Mouse (Mus musculus) regulatory T cell (primary cell): ENCODE results near the gene Cdc42bpg.

Experiments used
- in situ Hi-C: fragments of 300-600 bp; cut with MboI, MseI; formaldehyde crosslinking; loops from one replicate; pipeline ENCODE4 v1.15.1; 2025; ENCODE audit warnings: high pct_unique_total_duplicates

Gene Cdc42bpg

DNA sequence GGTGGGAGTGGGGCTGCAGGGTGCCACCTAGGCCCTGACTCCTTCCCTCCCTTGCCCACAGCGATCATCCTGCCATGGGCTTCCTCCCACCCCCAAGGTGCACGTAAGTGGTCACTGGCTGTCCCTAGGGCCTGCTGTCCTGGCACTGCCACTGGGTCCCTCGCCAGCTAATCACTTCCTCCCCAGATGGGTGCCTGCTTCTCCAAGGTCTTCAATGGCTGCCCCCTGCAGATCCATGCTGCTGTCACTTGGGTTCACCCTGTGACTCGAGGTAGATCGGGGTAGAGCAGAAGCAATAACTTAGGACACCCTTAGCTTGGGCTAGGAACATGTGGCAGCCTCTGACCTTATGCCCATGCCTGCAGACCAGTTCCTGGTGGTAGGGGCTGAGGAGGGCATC is 39.8 kb downstream of the Cdc42bpg start:
- in situ Hi-C loops, result no loop called here

GRCm38 (mm10) chr19:6346661-6347060 is 40.4 kb downstream of the Cdc42bpg start:
- in situ Hi-C loops, result no loop called here

DNA sequence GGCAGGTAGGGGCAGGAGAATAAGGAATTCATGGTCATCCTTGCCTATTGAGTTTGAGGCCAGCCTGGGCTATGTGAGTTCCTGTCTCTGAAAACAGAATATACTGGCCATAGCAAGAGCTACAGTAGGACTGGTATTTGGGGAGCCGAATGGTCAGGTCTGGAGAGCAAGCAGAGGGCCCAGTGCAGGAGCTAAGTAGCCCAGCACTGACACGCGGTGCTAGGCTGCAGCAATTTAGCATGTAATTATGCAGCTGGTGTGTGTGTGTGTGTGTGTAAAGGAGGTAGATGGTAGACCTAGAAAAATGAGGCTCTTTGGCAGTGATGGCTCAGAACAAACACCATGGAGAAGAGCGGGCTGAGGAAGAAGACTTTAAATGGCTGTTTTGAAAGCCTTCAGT is 41.4 kb downstream of the Cdc42bpg start:
- in situ Hi-C loops, result no loop called here

GRCm38 (mm10) chr19:6348717-6349116 is 42.5 kb downstream of the Cdc42bpg start:
- in situ Hi-C loops, result no loop called here

- in situ Hi-C loops, result no loop called here
These were observed 43.1 kb downstream of the Cdc42bpg start for GRCm38 (mm10) chr19:6349215-6349983.

GRCm38 (mm10) chr19:6351431-6352106 is 45.3 kb downstream of the Cdc42bpg start:
- in situ Hi-C loops, result no loop called here

GRCm38 (mm10) chr19:6352107-6352505 is 45.9 kb downstream of the Cdc42bpg start:
- in situ Hi-C loops, result no loop called here

DNA sequence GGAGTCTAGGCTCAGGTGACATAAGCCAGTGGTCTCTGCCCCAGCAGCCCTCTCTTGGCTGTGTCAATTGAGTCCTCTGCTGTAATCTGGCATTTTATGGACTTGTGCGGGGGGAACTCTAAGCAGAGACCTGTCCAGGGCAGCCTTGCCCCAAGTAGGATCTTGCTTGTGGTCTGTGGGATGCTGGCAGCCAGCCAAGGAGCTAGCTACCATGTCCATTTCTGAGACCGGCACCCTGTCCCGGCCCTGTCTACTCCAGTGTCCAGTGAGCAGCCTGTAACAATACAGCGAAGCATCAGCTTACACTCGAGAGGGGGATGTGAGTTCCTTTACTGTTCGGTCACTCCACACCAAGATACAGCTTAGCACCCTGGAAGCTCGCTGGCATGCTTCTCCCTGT is 47.8 kb downstream of the Cdc42bpg start:
- in situ Hi-C loops, result no loop called here

GRCm38 (mm10) chr19:6361291-6361690 is 55.0 kb downstream of the Cdc42bpg start:
- in situ Hi-C loops, result no loop called here

DNA sequence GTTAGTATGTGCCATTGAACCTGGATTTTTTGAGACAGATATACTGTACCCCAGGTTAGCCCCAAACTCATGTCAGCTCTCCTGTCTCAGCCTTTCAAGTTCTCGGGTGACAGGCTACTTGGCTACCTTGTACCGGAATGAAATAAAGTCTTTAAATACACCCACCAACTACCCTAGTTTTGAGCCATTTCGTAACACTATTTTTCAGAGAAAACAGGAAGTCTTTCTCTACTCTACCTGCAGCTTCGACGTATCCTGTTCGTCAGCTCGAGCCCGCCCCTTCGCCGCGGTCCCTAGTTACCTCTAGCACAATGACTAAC is 56.8 kb downstream of the Cdc42bpg start:
- in situ Hi-C loops, result no loop called here

GRCm38 (mm10) chr19:6363411-6364240 is 57.4 kb downstream of the Cdc42bpg start, which contains the start of gene Sf1:
Gene Sf1, plus strand, starts transcription at chr19:6363690.
- in situ Hi-C loops, result no loop called here

DNA sequence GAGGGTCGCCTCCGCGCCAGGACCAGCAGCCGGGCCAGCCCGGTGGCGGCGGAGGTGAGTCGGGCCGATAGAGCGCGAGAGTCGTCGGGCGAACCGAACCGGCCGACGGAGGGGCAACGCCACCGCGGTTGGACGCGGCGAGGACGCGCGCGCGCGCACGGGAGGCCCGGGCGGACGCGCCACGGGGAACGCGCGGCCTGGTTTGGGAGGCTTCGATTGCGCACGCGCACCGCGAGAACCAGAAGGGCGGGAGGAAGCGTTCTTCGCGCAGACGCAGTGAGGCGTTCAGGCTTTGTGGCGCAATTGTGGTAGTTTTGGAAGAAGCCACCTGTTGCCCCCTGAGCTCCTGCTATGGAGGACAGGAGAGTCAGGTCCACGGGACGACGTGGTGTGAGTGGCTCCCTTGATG is 58.1 kb downstream of the Cdc42bpg start:
- in situ Hi-C loops, result no loop called here

DNA sequence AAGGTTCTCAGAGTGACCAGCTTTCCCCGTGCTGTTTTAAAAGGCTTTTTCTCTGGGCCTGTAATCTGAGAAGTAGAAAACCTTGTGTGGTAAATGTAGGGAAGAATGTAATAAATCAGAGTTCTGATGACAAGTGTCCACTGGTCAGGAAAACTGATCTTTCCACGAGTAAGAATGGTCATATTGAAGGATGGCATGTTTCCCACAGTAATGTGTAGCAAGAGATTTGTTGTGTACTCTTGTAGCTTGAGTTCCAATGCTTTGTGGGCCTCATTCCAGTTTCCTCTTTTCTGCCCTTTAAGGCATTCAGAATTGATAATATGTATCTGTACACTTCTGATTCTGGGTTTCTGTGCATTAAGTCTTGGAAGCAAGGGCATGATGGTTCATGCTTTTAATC is 58.6 kb downstream of the Cdc42bpg start:
- in situ Hi-C loops, result no loop called here

DNA sequence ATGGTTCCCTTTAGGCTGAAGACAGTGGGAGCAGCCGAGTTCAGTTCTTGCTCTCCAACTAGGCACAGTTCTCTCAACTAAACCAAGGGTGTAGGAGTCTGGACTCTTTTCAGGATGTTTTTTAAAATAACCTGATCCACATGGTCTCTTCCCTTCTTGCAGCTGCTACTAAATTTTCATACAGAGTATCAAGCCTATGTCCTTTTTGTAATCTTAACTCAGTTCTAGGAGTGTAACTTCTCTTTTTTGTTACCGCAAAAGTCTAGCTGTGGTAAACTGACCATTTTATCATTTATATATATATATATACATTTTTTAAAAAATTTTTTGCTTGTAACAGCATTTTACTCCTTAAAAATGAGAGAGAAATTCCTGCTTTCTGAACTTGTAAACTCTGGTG is 63.9 kb downstream of the Cdc42bpg start:
- in situ Hi-C loops, result no loop called here

DNA sequence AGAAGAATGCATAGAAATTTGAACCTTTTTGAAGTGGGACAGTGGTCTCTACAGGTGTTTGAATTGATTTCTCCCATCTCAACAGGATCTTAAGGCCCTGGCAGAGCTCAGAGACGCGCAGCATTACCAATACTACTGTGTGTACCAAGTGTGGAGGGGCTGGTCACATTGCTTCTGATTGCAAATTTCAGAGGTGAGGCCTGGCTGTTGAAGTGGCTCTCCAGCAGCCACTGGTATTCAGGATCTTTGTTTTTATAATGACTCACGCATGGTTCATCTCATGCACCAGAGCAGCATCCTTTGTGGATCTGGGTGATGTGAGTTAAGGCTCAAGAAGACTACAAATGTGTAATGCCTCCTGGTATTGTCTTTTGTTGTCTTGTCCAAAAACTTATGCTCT is 66.2 kb downstream of the Cdc42bpg start:
- in situ Hi-C loops, result no loop called here

- in situ Hi-C loops, result no loop called here
These were observed 67.5 kb downstream of the Cdc42bpg start for GRCm38 (mm10) chr19:6373539-6374400.

GRCm38 (mm10) chr19:6374571-6374970 is 68.3 kb downstream of the Cdc42bpg start:
- in situ Hi-C loops, result no loop called here
